Mouse (Mus musculus) liver, embryonic 13.5 days (tissue): ENCODE measurements at regions not wholly inside any gene's neighbourhood (a gene's known extent, or its start where the extent isn't known, plus 50 kb on each side); places are given as distances from the start of the nearest gene placed in this dataset.
A peak's percentile ranks its signal among the peaks of the same experiment; 100 is the strongest.

Source experiments
- ATAC-seq: fragments of 200-750 bp; cut with Nextera tagmentation; 2 replicates; pipeline ENCODE4 v1.8.0; 2017; ENCODE audit warnings: low read depth, mild to moderate bottlenecking, moderate number of reproducible peaks, moderate library complexity
- DNase-seq: peaks from one replicate; pipeline ENCODE4 v3.0.0; 2022
- H3K27ac ChIP-seq: fragments of 300-500 bp; sonication (generic); 2 replicates; pipeline ENCODE4 v1.5.1; 2015; ENCODE audit warnings: moderate library complexity, mild to moderate bottlenecking, inconsistent platforms
- H3K27me3 ChIP-seq: fragments of 300-500 bp; sonication (generic); 2 replicates; pipeline ENCODE4 v1.6.1; 2015; ENCODE audit warnings: mild to moderate bottlenecking, inconsistent platforms
- H3K36me3 ChIP-seq: fragments of 300-500 bp; sonication (generic); 2 replicates; pipeline ENCODE4 v1.6.1; 2015; ENCODE audit warnings: mild to moderate bottlenecking, inconsistent platforms
- H3K4me1 ChIP-seq: fragments of 300-500 bp; sonication (generic); replicated peaks from 2 replicates; pipeline ENCODE4 v1.6.1; 2015; ENCODE audit warnings: inconsistent platforms
- H3K4me2 ChIP-seq: fragments of 300-500 bp; sonication (generic); 2 replicates; pipeline ENCODE4 v1.6.1; 2015; ENCODE audit warnings: inconsistent platforms, mild to moderate bottlenecking, moderate library complexity
- H3K4me3 ChIP-seq: fragments of 300-500 bp; sonication (generic); replicated peaks from 2 replicates; pipeline ENCODE4 v1.5.1; 2015; ENCODE audit warnings: mild to moderate bottlenecking, inconsistent platforms
- H3K9ac ChIP-seq: fragments of 300-500 bp; sonication (generic); 2 replicates; pipeline ENCODE4 v1.6.1; 2015; ENCODE audit warnings: mild to moderate bottlenecking, inconsistent platforms
- H3K9me3 ChIP-seq: fragments of 300-500 bp; sonication (generic); replicated peaks from 2 replicates; pipeline ENCODE4 v1.6.1; 2016; ENCODE audit warnings: inconsistent platforms
- WGBS: fragments of 180-500 bp; shearing (Covaris S2); methylation state at CpG from one replicate; pipeline ENCODE4 v1.1.7; 2015; ENCODE audit not compliant: insufficient replicate concordance; 5-methylcytosine and 5-hydroxymethylcytosine counted together

DNA sequence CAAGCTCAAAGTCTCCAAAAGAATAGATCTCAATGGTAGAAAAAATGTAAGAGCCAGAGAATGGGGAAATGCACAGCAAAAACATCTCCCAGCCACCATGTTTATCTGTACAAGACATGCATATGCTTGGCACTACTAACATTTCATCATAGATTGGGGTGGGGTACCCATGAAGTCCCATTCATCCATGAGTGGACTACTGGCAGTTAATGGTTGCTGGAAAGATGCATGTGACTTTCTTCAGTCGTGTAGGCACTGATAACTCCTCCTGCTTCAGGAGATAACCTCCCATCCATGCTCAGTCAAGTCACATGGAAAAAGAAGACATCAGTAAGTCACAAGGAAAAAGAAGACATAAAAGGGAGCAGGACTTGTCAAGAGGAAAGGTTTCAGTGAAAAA, 65.3 kb downstream of the Lpar4 start:
- peak; percentile 63 for ATAC-seq
- no peaks in the 10 kb centered on the region for H3K27me3 ChIP-seq
- WGBS, result 21% methylated on average over 1 of the region's 1 CpGs

DNA sequence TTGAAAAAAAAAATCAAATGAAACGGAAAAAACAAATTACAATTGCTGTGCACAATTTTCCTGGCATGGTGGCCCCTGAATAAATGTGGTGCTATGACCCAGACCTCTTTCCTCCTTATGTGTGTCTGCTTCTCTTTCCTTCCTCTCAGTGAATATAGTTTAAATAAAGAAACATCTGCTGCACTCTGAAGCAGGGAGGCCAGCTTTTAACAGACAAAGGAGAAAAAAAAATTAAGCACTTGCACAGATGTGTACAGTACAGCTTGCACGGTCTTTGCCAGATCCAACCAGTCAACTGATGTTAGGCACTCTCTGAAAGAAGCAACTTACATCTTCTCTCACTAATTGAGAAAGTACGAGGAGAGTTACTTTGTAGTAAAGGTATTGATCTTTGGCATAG, 66.4 kb downstream of the Lpar4 start:
- no peaks in the 10 kb centered on the region for H3K27me3 ChIP-seq
- no peak overlapping the region for H3K4me3 ChIP-seq
- H3K27ac ChIP-seq, result no peak overlapping the region
- H3K4me2 ChIP-seq, result no peak overlapping the region
- DNase-seq (no peak), ATAC-seq (no peak)
- no peaks in the 10 kb centered on the region for H3K4me1 ChIP-seq
- no peaks in the 10 kb centered on the region for H3K9me3 ChIP-seq
- H3K9ac ChIP-seq, result no peak overlapping the region
- H3K36me3 ChIP-seq, result no peaks in the 10 kb centered on the region
- 58% methylated on average over 3 of the region's 3 CpGs for WGBS

More for the DNA sequence above, 65.3 kb downstream of the Lpar4 start:
- no peak overlapping the region for H3K4me2 ChIP-seq
- no peak overlapping the region for H3K27ac ChIP-seq
- no peaks in the 10 kb centered on the region for H3K9me3 ChIP-seq
- DNase-seq, result no peak
- no peaks in the 10 kb centered on the region for H3K4me1 ChIP-seq
- no peaks in the 10 kb centered on the region for H3K36me3 ChIP-seq
- H3K9ac ChIP-seq, result no peak overlapping the region
- no peak overlapping the region for H3K4me3 ChIP-seq

DNA sequence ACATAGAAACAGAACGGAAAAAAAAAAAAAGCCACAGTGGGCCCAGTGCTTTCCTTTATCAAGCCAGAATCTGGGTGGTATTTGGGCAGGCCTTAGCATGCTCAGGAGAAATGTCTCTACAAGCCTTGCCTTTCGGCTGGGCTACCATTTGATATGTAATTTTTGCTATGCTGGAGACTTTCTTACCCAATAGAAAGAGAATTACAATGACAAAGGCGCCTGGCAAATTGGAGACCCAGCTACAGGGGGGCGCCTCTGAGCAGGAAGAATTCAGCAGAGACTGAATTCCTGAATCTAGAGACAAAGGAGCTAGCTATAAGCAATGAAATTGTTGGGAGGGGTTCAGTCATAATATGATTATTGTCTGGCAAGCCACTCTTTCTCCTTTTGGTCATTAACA, 67.4 kb downstream of the Lpar4 start:
- ATAC-seq, result no peak
- DNase-seq, result no peak
- no peaks in the 10 kb centered on the region for H3K36me3 ChIP-seq
- H3K27me3 ChIP-seq, result no peaks in the 10 kb centered on the region
- H3K4me2 ChIP-seq, result no peak overlapping the region
- no peaks in the 10 kb centered on the region for H3K4me1 ChIP-seq
- 41% methylated on average over 4 of the region's 4 CpGs for WGBS
- no peak overlapping the region for H3K9ac ChIP-seq
- no peak overlapping the region for H3K27ac ChIP-seq
- H3K4me3 ChIP-seq, result no peak overlapping the region
- no peaks in the 10 kb centered on the region for H3K9me3 ChIP-seq

DNA sequence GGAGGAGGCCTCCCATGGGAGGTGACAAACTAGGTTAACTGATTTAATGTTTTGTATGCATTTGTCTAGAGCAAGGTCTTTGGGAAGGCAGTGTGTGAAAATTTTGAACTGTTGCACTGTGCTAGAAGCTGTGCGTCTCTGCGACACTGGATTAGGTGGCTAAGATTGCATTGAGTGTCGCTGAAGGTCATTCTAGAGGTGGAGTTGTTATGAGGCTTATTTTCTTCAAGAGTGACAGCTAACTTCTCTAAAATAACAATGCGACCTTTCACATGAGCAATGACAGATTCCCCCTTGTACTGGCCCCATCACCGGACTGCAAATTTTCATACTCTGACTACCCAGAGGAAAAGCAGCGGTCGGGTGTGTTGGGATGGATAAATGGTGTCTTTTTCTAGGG, 83.8 kb upstream of the P2ry10 start:
- Histone ChIP-seq H3K4me3 (no peak overlapping the region), H3K27me3 (no peaks in the 10 kb centered on the region), H3K27ac (no peak overlapping the region), H3K9me3 (no peaks in the 10 kb centered on the region), H3K4me2 (no peak overlapping the region), H3K9ac (no peak overlapping the region), H3K36me3 (no peaks in the 10 kb centered on the region), H3K4me1 (no peaks in the 10 kb centered on the region)
- 64% methylated on average over 7 of the region's 7 CpGs for WGBS
- no peak for DNase-seq
- no peak for ATAC-seq

DNA sequence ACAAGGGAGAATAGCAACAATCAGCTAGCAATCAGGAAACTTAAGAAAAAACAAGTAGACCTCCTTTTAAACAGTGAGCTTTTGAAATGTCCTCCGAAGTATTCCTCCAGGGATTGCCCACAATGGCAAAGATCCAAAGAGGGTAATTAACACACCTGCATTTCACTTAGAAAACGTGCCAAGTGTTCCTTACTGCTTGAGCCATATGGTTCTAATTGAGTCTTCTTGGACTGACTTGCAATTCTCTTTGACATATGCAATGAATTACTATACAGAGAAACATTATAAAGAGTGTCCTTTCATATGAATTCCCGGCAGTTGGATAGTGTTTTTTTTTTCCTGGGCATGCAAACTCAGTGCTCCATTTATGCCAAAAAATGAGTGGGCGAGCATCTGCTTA, 79.3 kb upstream of the P2ry10 start:
- WGBS, result 50% methylated on average over 4 of the region's 4 CpGs
- DNase-seq (no peak), ATAC-seq (no peak)
- H3K9me3 ChIP-seq, result no peaks in the 10 kb centered on the region
- no peak overlapping the region for H3K27ac ChIP-seq
- no peak overlapping the region for H3K4me3 ChIP-seq
- H3K4me1 ChIP-seq, result no peaks in the 10 kb centered on the region
- no peaks in the 10 kb centered on the region for H3K27me3 ChIP-seq
- no peak overlapping the region for H3K9ac ChIP-seq
- no peaks in the 10 kb centered on the region for H3K36me3 ChIP-seq
- H3K4me2 ChIP-seq, result no peak overlapping the region

DNA sequence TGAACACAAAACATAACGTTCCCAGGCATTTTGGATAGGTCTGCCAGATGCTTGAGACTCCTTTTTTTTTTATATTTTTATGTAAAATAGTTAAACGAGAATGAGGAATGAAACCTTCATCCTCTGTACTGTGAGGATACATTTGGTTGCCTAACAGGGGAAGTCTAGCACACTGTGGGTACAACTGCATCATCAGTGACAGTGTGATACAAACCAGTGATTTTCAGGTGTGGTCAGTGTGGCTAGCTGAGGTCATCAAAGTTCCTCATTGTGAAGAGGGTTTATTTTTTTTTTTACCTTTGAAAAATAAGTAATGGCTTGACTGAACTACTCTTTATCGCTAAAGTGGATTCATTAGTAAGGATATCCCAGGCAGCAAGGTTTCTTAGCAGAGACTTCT, 75.7 kb upstream of the P2ry10 start:
- Histone ChIP-seq H3K9ac (no peak overlapping the region), H3K4me2 (no peak overlapping the region), H3K27ac (no peak overlapping the region), H3K4me1 (no peaks in the 10 kb centered on the region), H3K9me3 (no peaks in the 10 kb centered on the region), H3K4me3 (no peak overlapping the region), H3K27me3 (no peaks in the 10 kb centered on the region), H3K36me3 (no peaks in the 10 kb centered on the region)
- 49% methylated on average over 3 of the region's 3 CpGs for whole genome bisulfite sequencing
- DNase-seq (no peak), ATAC-seq (no peak)

DNA sequence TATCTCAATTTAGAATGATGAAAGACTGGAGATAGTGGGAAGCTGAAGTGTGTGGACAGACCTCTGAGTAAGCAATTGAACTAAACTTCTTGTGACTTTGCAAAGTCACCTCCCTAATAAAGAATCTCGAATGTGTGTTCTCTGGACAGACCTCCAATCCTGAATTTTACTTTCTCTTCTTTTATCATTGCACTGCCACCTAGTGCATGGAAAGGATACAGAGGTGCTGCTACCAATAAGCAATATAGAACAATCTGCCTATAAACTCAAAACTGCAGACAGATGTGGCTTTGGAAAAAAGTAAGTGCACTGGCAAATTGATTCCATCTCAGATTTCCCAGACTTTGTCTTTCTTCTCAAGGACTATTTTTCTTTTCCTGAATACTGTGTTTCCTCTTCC, 73.0 kb upstream of the P2ry10 start:
- no peaks in the 10 kb centered on the region for H3K9me3 ChIP-seq
- WGBS, result 0% methylated on average over 1 of the region's 1 CpGs
- H3K4me1 ChIP-seq, result no peaks in the 10 kb centered on the region
- no peak overlapping the region for H3K4me3 ChIP-seq
- no peaks in the 10 kb centered on the region for H3K36me3 ChIP-seq
- H3K9ac ChIP-seq, result no peak overlapping the region
- H3K27me3 ChIP-seq, result no peaks in the 10 kb centered on the region
- no peak for ATAC-seq
- no peak for DNase-seq
- H3K4me2 ChIP-seq, result no peak overlapping the region
- H3K27ac ChIP-seq, result no peak overlapping the region

DNA sequence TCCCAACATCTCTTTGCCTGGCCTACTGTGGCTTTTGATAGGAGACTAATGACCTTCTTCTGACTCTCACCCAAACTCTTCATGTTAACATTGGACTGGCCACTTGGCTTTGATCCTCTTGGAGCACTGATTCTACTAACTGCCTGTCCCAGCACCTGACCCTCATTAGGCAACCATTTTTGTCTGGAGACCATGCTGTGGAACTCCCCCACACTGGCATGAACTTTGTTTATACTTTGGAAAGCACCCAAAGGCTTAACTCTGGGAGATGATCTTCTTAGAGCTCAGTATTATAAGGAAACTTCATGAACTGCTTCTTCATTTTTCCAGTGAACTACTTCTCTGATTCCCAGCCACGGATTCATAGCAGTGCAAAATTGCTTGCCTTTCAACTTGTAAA, 56.6 kb upstream of the P2ry10 start:
- no peak overlapping the region for H3K4me2 ChIP-seq
- no peak for ATAC-seq
- no peaks in the 10 kb centered on the region for H3K4me1 ChIP-seq
- H3K27ac ChIP-seq, result no peak overlapping the region
- DNase-seq, result no peak
- no peak overlapping the region for H3K4me3 ChIP-seq
- H3K27me3 ChIP-seq, result no peaks in the 10 kb centered on the region
- 58% methylated on average over 1 of the region's 1 CpGs for WGBS
- H3K36me3 ChIP-seq, result no peaks in the 10 kb centered on the region
- H3K9ac ChIP-seq, result no peak overlapping the region
- H3K9me3 ChIP-seq, result no peaks in the 10 kb centered on the region

DNA sequence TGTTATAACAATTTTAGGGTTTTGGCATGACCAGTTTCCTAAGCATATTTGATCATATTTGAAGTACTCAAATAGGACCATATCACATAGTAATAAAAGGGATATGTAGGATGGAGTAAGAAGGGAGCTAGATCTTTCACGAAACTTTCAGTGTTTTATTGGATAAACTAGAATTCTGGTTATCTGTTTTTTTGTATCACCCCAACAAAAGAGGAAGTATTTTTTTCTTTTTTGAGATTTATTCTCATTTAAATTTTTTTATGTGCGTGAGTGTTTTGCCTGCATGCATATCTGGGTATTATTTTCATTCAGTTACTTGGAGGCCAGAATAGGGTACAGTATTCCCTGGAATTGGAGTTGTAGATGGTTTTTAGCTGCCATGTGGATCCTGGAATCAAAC, 50.3 kb upstream of the P2ry10 start:
- no peak overlapping the region for H3K4me3 ChIP-seq
- H3K36me3 ChIP-seq, result no peaks in the 10 kb centered on the region
- no peaks in the 10 kb centered on the region for H3K9me3 ChIP-seq
- H3K27ac ChIP-seq, result no peak overlapping the region
- H3K4me2 ChIP-seq, result no peak overlapping the region
- no peak for ATAC-seq
- H3K27me3 ChIP-seq, result no peaks in the 10 kb centered on the region
- 47% methylated on average over 2 of the region's 2 CpGs for WGBS
- no peak overlapping the region for H3K9ac ChIP-seq
- no peak for DNase-seq
- no peaks in the 10 kb centered on the region for H3K4me1 ChIP-seq
